Mouse (Mus musculus) lung, adult 2 months (tissue): ENCODE data around the gene Mutyh.

Source experiments
- CTCF ChIP-seq: fragments of 200-500 bp; IDR thresholded peaks from 2 replicates; pipeline ENCODE4 v1.5.1; 2011; ENCODE audit warnings: mild to moderate bottlenecking, low read length, control low read depth; ENCODE audit not compliant: insufficient read depth
- POLR2A ChIP-seq: fragments of 200-500 bp; IDR thresholded peaks from 2 replicates; pipeline ENCODE4 v1.6.1; 2011; ENCODE audit warnings: low read depth, mild to moderate bottlenecking, control low read depth, low read length, borderline replicate concordance; ENCODE audit errors: extremely low read depth

DNA sequence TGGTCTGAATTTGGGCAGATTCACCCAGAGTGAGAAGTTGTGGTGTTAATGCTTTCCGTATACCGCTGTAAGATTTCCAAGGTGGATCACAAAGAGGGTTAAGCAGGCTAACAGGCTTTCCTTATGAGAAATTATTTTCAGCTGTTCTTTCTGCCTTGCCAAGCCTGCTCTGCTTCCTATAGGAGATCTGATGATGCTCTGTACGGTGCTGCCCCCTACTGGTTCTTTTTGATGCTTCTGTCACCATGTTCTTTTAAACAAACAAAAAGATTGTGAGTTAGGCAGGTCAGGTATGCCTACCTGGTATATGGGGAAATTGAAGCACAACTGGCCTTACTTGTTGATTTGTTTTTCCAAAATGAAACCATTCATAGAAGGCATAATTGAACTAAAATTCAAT lies 18.6 kb upstream of the Mutyh start:
- TF ChIP-seq POLR2A (no peak), CTCF (peak; percentile 28; the same call in 1 of the 2 replicates)
